Mouse (Mus musculus) stomach, embryonic 14.5 days (tissue): ENCODE measurements at regions not wholly inside any gene's neighbourhood (a gene's known extent, or its start where the extent isn't known, plus 50 kb on each side); places are given as distances from the start of the nearest gene placed in this dataset.

Experiments
- ATAC-seq: fragments of 200-750 bp; cut with Nextera tagmentation; 2 replicates; pipeline ENCODE4 v1.8.0; 2017; ENCODE audit warnings: low read depth, moderate TSS enrichment; ENCODE audit not compliant: insufficient number of reproducible peaks, insufficient read depth, low FRiP score
- H3K27ac ChIP-seq: fragments of 300-500 bp; sonication (generic); 2 replicates; pipeline ENCODE4 v1.5.1; 2014; ENCODE audit warnings: mild to moderate bottlenecking, low read length, moderate library complexity, mixed read lengths
- H3K27me3 ChIP-seq: fragments of 300-500 bp; sonication (generic); 2 replicates; pipeline ENCODE4 v1.6.1; 2014; ENCODE audit warnings: low read length, control low read depth, mixed read lengths; ENCODE audit not compliant: control insufficient read depth, insufficient read depth
- H3K36me3 ChIP-seq: fragments of 300-500 bp; sonication (generic); 2 replicates; pipeline ENCODE4 v1.6.1; 2014; ENCODE audit warnings: mild to moderate bottlenecking, control low read depth, low read length, moderate library complexity, mixed read lengths; ENCODE audit not compliant: control insufficient read depth, insufficient read depth
- H3K4me1 ChIP-seq: fragments of 300-500 bp; sonication (generic); 2 replicates; pipeline ENCODE4 v1.6.1; 2014; ENCODE audit warnings: low read length, control low read depth, mixed read lengths; ENCODE audit not compliant: control insufficient read depth, insufficient read depth
- H3K4me2 ChIP-seq: fragments of 300-500 bp; sonication (generic); replicated peaks from 2 replicates; pipeline ENCODE4 v1.6.1; 2014; ENCODE audit warnings: low read depth, low read length, control low read depth
- H3K4me3 ChIP-seq: fragments of 300-500 bp; sonication (generic); 2 replicates; pipeline ENCODE4 v1.5.1; 2014; ENCODE audit warnings: low read depth, low read length, control low read depth
- H3K9ac ChIP-seq: fragments of 300-500 bp; sonication (generic); replicated peaks from 2 replicates; pipeline ENCODE4 v1.6.1; 2014; ENCODE audit warnings: low read depth, mild to moderate bottlenecking, control low read depth, low read length, moderate library complexity, mixed read lengths
- H3K9me3 ChIP-seq: fragments of 300-500 bp; sonication (generic); 2 replicates; pipeline ENCODE4 v1.6.1; 2016; ENCODE audit warnings: low read depth, low read length, control low read depth; ENCODE audit not compliant: control insufficient read depth
- WGBS: fragments of 180-500 bp; shearing (Covaris S2); extraction: QIAGEN DNeasy Blood & Tissue Kit; methylation state at CpG from one replicate; pipeline ENCODE4 v1.1.7; 2014; 5-methylcytosine and 5-hydroxymethylcytosine counted together

GRCm38 (mm10) chr15:8868021-8868420, 99.7 kb upstream of the Ranbp3l start:
- no peak for ATAC-seq
- Histone ChIP-seq H3K36me3 (no peaks in the 10 kb centered on the region), H3K27me3 (no peaks in the 10 kb centered on the region), H3K27ac (no peak overlapping the region), H3K4me3 (no peak overlapping the region), H3K4me2 (no peak overlapping the region), H3K4me1 (0 out of 2 replicates have a peak, but pooled peaks cover 3% of the 10 kb centered on the region), H3K9me3 (no peaks in the 10 kb centered on the region), H3K9ac (no peak overlapping the region)
- 90% methylated on average over 2 of the region's 2 CpGs for WGBS

- Histone ChIP-seq H3K27ac (no peak overlapping the region), H3K27me3 (no peaks in the 10 kb centered on the region), H3K4me3 (no peak overlapping the region), H3K4me2 (no peak overlapping the region), H3K9ac (no peak overlapping the region), H3K9me3 (no peaks in the 10 kb centered on the region), H3K4me1 (0 out of 2 replicates have a peak, but pooled peaks cover 3% of the 10 kb centered on the region), H3K36me3 (no peaks in the 10 kb centered on the region)
- 31% methylated on average over 7 of the region's 7 CpGs for WGBS
- ATAC-seq, result no peak
Observed at GRCm38 (mm10) chr15:8867160-8867891, 100.4 kb upstream of the Ranbp3l start.

- 0 out of 2 replicates have a peak, but pooled peaks cover 3% of the 10 kb centered on the region for H3K4me1 ChIP-seq
- no peak overlapping the region for H3K4me3 ChIP-seq
- no peaks in the 10 kb centered on the region for H3K9me3 ChIP-seq
- no peak overlapping the region for H3K9ac ChIP-seq
- no peak overlapping the region for H3K27ac ChIP-seq
- H3K27me3 ChIP-seq, result no peaks in the 10 kb centered on the region
- no peak for ATAC-seq
- no peaks in the 10 kb centered on the region for H3K36me3 ChIP-seq
- WGBS, result 77% methylated on average over 8 of the region's 8 CpGs
- H3K4me2 ChIP-seq, result no peak overlapping the region
Observed at GRCm38 (mm10) chr15:8865089-8865933, 102.4 kb upstream of the Ranbp3l start.

GRCm38 (mm10) chr15:8856419-8857084, 111.2 kb upstream of the Ranbp3l start:
- Histone ChIP-seq H3K36me3 (no peaks in the 10 kb centered on the region), H3K9me3 (peaks cover 3% of the 10 kb centered on the region; the same call in 1 of the 2 replicates), H3K4me2 (no peak overlapping the region), H3K9ac (no peak overlapping the region), H3K4me3 (no peak overlapping the region), H3K27ac (no peak overlapping the region), H3K27me3 (no peaks in the 10 kb centered on the region), H3K4me1 (no peaks in the 10 kb centered on the region)
- 64% methylated on average over 11 of the region's 11 CpGs for WGBS
- no peak for ATAC-seq

- 92% methylated on average over 3 of the region's 3 CpGs for WGBS
- Histone ChIP-seq H3K9ac (no peak overlapping the region), H3K9me3 (peaks cover 3% of the 10 kb centered on the region; the same call in 1 of the 2 replicates), H3K27me3 (no peaks in the 10 kb centered on the region), H3K36me3 (no peaks in the 10 kb centered on the region), H3K4me3 (no peak overlapping the region), H3K4me1 (no peaks in the 10 kb centered on the region), H3K27ac (no peak overlapping the region), H3K4me2 (no peak overlapping the region)
- no peak for ATAC-seq
Observed at GRCm38 (mm10) chr15:8855511-8855910, 112.2 kb upstream of the Ranbp3l start.

GRCm38 (mm10) chr15:8854336-8854735, 113.4 kb upstream of the Ranbp3l start:
- no peaks in the 10 kb centered on the region for H3K27me3 ChIP-seq
- peaks cover 3% of the 10 kb centered on the region; the same call in 1 of the 2 replicates for H3K9me3 ChIP-seq
- no peak for ATAC-seq
- no peaks in the 10 kb centered on the region for H3K36me3 ChIP-seq
- WGBS, result 72% methylated on average over 7 of the region's 7 CpGs
- H3K27ac ChIP-seq, result no peak overlapping the region
- H3K9ac ChIP-seq, result no peak overlapping the region
- no peak overlapping the region for H3K4me3 ChIP-seq
- no peak overlapping the region for H3K4me2 ChIP-seq
- H3K4me1 ChIP-seq, result no peaks in the 10 kb centered on the region

- H3K4me2 ChIP-seq, result no peak overlapping the region
- no peaks in the 10 kb centered on the region for H3K4me1 ChIP-seq
- WGBS, result 94% methylated on average over 1 of the region's 1 CpGs
- H3K36me3 ChIP-seq, result no peaks in the 10 kb centered on the region
- ATAC-seq, result no peak
- H3K4me3 ChIP-seq, result no peak overlapping the region
- no peak overlapping the region for H3K9ac ChIP-seq
- H3K27ac ChIP-seq, result no peak overlapping the region
- peaks cover 3% of the 10 kb centered on the region; the same call in 1 of the 2 replicates for H3K9me3 ChIP-seq
- no peaks in the 10 kb centered on the region for H3K27me3 ChIP-seq
Observed at GRCm38 (mm10) chr15:8850996-8851395, 116.8 kb upstream of the Ranbp3l start.

GRCm38 (mm10) chr15:8849413-8849812, 118.3 kb upstream of the Ranbp3l start:
- no peaks in the 10 kb centered on the region for H3K36me3 ChIP-seq
- 39% methylated on average over 5 of the region's 5 CpGs for WGBS

More at GRCm38 (mm10) chr15:8849413-8849812, 118.3 kb upstream of the Ranbp3l start:
- no peak overlapping the region for H3K9ac ChIP-seq
- H3K27ac ChIP-seq, result no peak overlapping the region
- no peaks in the 10 kb centered on the region for H3K9me3 ChIP-seq
- no peaks in the 10 kb centered on the region for H3K27me3 ChIP-seq
- H3K4me3 ChIP-seq, result no peak overlapping the region
- H3K4me1 ChIP-seq, result no peaks in the 10 kb centered on the region
- no peak overlapping the region for H3K4me2 ChIP-seq
- ATAC-seq, result no peak; the same call in 1 of the 2 replicates
